Mouse (Mus musculus) forelimb bud, embryonic 11.5 days (tissue): ENCODE data around the gene Tox2.

Experiments
- DNase-seq: peaks from one replicate; pipeline ENCODE4 v3.0.0-alpha.2; 2012; ENCODE audit warnings: low read depth, low spot score

The Tox2 gene

GRCm38 (mm10) chr2:163362940-163363921 lies 160.3 kb downstream of the Tox2 start:
- DNase-seq = no peak

DNA sequence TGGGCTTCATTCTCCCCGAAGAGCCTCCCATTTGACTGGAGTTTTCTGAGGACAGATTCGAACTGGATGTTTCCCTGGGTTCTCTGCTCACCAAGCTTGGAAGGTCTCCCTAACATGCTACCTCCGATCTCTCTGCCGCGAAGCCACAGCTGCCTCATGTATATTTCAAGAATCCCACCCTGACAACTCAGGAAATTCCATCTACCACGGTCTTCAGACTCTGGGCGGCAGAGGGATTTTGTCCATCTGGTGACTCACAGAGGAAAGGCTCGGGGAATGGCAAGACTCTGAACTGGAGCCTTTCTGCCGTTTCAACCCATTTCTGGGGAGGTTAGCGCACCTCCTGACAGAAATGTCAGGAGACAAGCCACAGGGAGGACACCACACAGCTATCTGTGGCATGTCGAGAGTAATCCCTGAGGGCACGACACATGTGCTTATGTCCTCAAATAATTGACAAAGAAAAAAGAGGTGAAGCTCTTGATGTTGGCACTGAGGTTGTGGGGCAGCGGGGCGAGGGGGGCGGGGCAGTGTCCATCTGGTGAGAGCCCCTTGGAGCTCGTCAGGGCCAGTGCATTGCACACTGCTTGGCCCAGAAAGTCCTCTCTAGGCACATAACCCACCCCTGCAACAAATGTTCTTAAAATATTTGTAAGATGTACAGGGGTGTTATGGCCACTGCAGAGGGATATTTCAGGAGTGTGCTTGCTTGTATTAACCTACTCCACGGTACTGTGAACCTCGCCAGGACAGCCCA lies 162.0 kb downstream of the Tox2 start:
- DNase-seq = no peak

DNA sequence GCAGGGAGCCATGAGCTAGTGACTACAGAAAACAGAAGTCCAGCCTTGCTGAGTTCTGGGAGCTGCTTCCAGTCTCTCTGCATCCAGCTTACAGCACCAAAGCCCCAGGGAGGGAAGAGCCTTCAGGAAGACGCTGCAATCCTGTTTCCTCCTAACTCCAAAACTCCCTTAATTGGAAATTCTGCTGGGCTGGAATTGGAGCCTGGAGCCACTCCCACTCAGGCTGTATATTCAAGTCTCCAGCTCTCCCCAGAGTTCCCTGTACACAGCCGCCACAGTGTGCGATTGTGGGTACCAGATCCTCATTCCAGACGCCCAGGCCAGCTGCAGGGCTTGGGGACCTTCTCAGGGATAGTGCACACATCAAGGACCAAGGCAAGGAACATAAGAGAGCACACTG lies 167.2 kb downstream of the Tox2 start:
- DNase-seq = no peak

GRCm38 (mm10) chr2:163372627-163373026 lies 169.7 kb downstream of the Tox2 start:
- DNase-seq = no peak
